15 mouse cellular contexts compared by ENCODE assay signal in the genomic region with DNA sequence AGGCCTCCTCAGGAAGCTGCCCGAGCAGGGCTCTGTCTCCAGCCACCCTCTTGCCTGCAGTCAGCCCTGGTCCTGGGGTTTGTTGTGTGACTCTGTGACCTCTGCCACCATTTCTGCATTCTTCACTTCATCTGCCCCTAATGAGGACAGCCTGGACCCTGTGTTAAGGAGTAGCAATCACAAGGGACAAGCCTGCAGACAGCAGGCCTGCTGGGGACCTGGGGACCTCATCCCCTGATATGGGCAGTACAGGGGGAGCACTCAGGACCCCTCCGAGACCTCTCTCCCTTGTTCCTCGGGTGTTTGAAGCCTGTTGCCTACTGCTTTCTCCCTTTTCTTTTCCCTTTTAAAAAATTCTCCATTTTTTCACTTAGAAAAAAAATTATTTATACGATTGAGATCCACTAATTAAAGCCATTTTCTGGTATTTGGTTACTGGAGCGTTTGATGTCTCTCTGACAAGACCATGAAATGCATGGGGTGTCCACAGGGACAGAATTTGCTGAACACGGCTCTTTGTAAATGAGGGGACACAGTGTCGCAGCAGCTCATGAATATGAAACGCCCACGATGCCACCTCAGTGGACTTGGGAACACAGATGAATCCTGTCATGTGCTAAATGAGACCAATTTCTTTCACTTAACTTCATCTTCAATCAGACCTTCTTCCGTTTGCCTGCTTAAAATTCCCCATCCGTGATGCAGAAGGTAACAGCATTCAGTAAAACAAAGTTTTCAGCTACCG.
DNase-seq lines count a peak whose midpoint lies in the region; ATAC-seq lines count a peak whose summit lies in the region.
"Had no signal": no experiment of that assay in that cellular context is flagged by ENCODE, and none has a peak within 500 bp of the region (broad histone marks: within the 10 kb centered on the region; RNA-seq: fewer than 3 reads in every experiment).

No protein-coding gene starts in this region.

- no peak overlapping the region for H3K4me3 ChIP-seq in heart, embryonic 15.5 days
- no peak overlapping the region for H3K4me3 ChIP-seq in midbrain, embryonic 11.5 days (ENCODE audit: low read depth, low read length)
- no peak overlapping the region for H3K4me3 ChIP-seq in midbrain, embryonic 16.5 days (ENCODE audit: low read depth, low read length)
- H3K4me3 ChIP-seq in limb, embryonic 11.5 days (ENCODE audit: low read depth, low read length), result no peak overlapping the region
- H3K4me3 ChIP-seq: limb, embryonic 13.5 days; stomach, embryonic 15.5 days had no signal

- peaks cover 8% of the 10 kb centered on the region; the same call in 1 of the 2 replicates for H3K36me3 ChIP-seq in heart, embryonic 15.5 days
- H3K36me3 ChIP-seq in midbrain, embryonic 11.5 days (ENCODE audit: control insufficient read depth, insufficient read depth, low read length), result no peaks in the 10 kb centered on the region; the same call in 1 of the 2 replicates
- no peaks in the 10 kb centered on the region for H3K36me3 ChIP-seq in midbrain, embryonic 16.5 days (ENCODE audit: control insufficient read depth, insufficient read depth, low read length)
- no peaks in the 10 kb centered on the region for H3K36me3 ChIP-seq in limb, embryonic 11.5 days (ENCODE audit: control insufficient read depth, insufficient read depth, low read length)
- H3K36me3 ChIP-seq: stomach, embryonic 15.5 days had no signal

- ATAC-seq in heart, embryonic 15.5 days (replicated peaks; ENCODE audit: insufficient number of reproducible peaks, insufficient read depth, low FRiP score, low read depth), result no peak
- ATAC-seq in midbrain, embryonic 11.5 days (ENCODE audit: low FRiP score), result 0 out of 2 replicates have a peak, but pooled peaks have one; percentile 35
- no peak for ATAC-seq in midbrain, embryonic 16.5 days
- ATAC-seq in limb, embryonic 11.5 days (ENCODE audit: insufficient number of reproducible peaks, low FRiP score, low TSS enrichment, low read depth), result no peak
- ATAC-seq: intestine, embryonic 16.5 days had no signal

- H3K9me3 ChIP-seq in heart, embryonic 15.5 days (replicated peaks), result no peaks in the 10 kb centered on the region; the same call in 1 of the 2 replicates
- no peaks in the 10 kb centered on the region; the same call in 1 of the 2 replicates for H3K9me3 ChIP-seq in midbrain, embryonic 11.5 days (ENCODE audit: control insufficient read depth, low read length)
- H3K9me3 ChIP-seq in midbrain, embryonic 16.5 days (replicated peaks; ENCODE audit: control insufficient read depth, low read length, poor library complexity, severe bottlenecking), result no peaks in the 10 kb centered on the region
- H3K9me3 ChIP-seq in limb, embryonic 11.5 days (ENCODE audit: control insufficient read depth, low read length), result no peaks in the 10 kb centered on the region
- H3K9me3 ChIP-seq: stomach, embryonic 15.5 days had no signal

- H3K4me2 ChIP-seq in heart, embryonic 15.5 days, result no peak overlapping the region
- H3K4me2 ChIP-seq in midbrain, embryonic 11.5 days, result no peak overlapping the region
- H3K4me2 ChIP-seq in midbrain, embryonic 16.5 days (ENCODE audit: low read length), result no peak overlapping the region
- no peak overlapping the region for H3K4me2 ChIP-seq in limb, embryonic 11.5 days (ENCODE audit: low read depth, severe bottlenecking)
- H3K4me2 ChIP-seq: limb, embryonic 13.5 days; stomach, embryonic 15.5 days had no signal

- no peak overlapping the region for H3K9ac ChIP-seq in heart, embryonic 15.5 days
- H3K9ac ChIP-seq in midbrain, embryonic 11.5 days (ENCODE audit: low read length), result no peak overlapping the region
- no peak overlapping the region for H3K9ac ChIP-seq in midbrain, embryonic 16.5 days (ENCODE audit: low read depth, low read length)
- no peak overlapping the region for H3K9ac ChIP-seq in limb, embryonic 11.5 days (ENCODE audit: low read length)
- H3K9ac ChIP-seq: limb, embryonic 13.5 days; stomach, embryonic 15.5 days had no signal

- peaks cover 30% of the 10 kb centered on the region for H3K4me1 ChIP-seq in heart, embryonic 15.5 days (replicated peaks)
- peaks cover 8% of the 10 kb centered on the region for H3K4me1 ChIP-seq in midbrain, embryonic 11.5 days (ENCODE audit: control insufficient read depth, insufficient read depth, low read length)
- peaks cover 12% of the 10 kb centered on the region; the same call in 1 of the 2 replicates for H3K4me1 ChIP-seq in midbrain, embryonic 16.5 days (ENCODE audit: control insufficient read depth, insufficient read depth, low read length)
- H3K4me1 ChIP-seq in limb, embryonic 11.5 days (ENCODE audit: control insufficient read depth, insufficient read depth, low read length), result peaks cover 10% of the 10 kb centered on the region

- H3K27ac ChIP-seq in heart, embryonic 15.5 days, result peak overlapping the region; percentile 28; the same call in 1 of the 2 replicates
- no peak overlapping the region for H3K27ac ChIP-seq in midbrain, embryonic 11.5 days (ENCODE audit: low read depth, low read length)
- H3K27ac ChIP-seq in midbrain, embryonic 16.5 days (ENCODE audit: low read length), result no peak overlapping the region
- no peak overlapping the region for H3K27ac ChIP-seq in limb, embryonic 11.5 days (replicated peaks; ENCODE audit: low read depth, low read length)
- H3K27ac ChIP-seq: limb, embryonic 13.5 days; stomach, embryonic 15.5 days had no signal

- 80% methylated on average over 12 of the region's 12 CpGs for WGBS in heart, embryonic 15.5 days
- WGBS in midbrain, embryonic 11.5 days, result 73% methylated on average over 12 of the region's 12 CpGs
- WGBS in midbrain, embryonic 16.5 days, result 35% methylated on average over 12 of the region's 12 CpGs
- 75% methylated on average over 12 of the region's 12 CpGs for WGBS in limb, embryonic 11.5 days

- no peak for DNase-seq in heart, adult 11 months
- DNase-seq in midbrain, embryonic 11.5 days (ENCODE audit: low spot score, missing footprints), result no peak
- DNase-seq in limb, embryonic 11.5 days (ENCODE audit: low spot score), result peak; percentile 28
- no peak for DNase-seq in testis, postnatal 10 days (ENCODE audit: low spot score)
- no peak for DNase-seq in spleen, postnatal 4 days (ENCODE audit: low spot score in 2 of 2)
- DNase-seq: cerebellum, adult 9-10 months; gastrocnemius, postnatal 14 days; lung, postnatal 14 days; right cerebral cortex, adult 18-20 months; spleen, adult 18-20 months had no signal

- H3K27me3 ChIP-seq in heart, embryonic 15.5 days, result no peaks in the 10 kb centered on the region
- H3K27me3 ChIP-seq in midbrain, embryonic 11.5 days (ENCODE audit: control insufficient read depth, insufficient read depth, low read length), result no peaks in the 10 kb centered on the region
- no peaks in the 10 kb centered on the region for H3K27me3 ChIP-seq in midbrain, embryonic 16.5 days (ENCODE audit: control insufficient read depth, insufficient read depth, low read depth, low read length)
- H3K27me3 ChIP-seq in limb, embryonic 11.5 days (ENCODE audit: control insufficient read depth, insufficient read depth, low read length), result no peaks in the 10 kb centered on the region
- H3K27me3 ChIP-seq: limb, embryonic 13.5 days; stomach, embryonic 15.5 days had no signal
